Mouse (Mus musculus) small intestine, adult 2 months (tissue): ENCODE measurements around the gene Habp4.

Experiments used
- CTCF ChIP-seq: fragments of 200-500 bp; IDR thresholded peaks from 2 replicates; pipeline ENCODE4 v1.5.1; 2012; ENCODE audit warnings: low read depth, mild to moderate bottlenecking, control low read depth, inconsistent platforms, low read length, moderate library complexity, mixed read lengths; ENCODE audit not compliant: insufficient replicate concordance, insufficient read length; ENCODE audit errors: extremely low read depth
- POLR2A ChIP-seq: fragments of 200-500 bp; IDR thresholded peaks from 2 replicates; pipeline ENCODE4 v1.6.1; 2012; ENCODE audit warnings: low read depth, mild to moderate bottlenecking, control low read depth, inconsistent platforms, low read length, moderate library complexity

GRCm38 (mm10) chr13:64163147-64163715 is 1.6 kb downstream of the Habp4 start:
- TF ChIP-seq CTCF (no peak), POLR2A (no peak)
